Mouse (Mus musculus): ENCODE data around the gene Txn1. TPM values are rescaled to one million over a fixed set of nuclear protein-coding genes. Genes with fewer than 3 reads are reported as not detected.

The Txn1 gene
- polyA plus RNA-seq, 1 experiment from 2014 or later, result 325 TPM

Other genes with a start within 250 kb of the Txn1 start
- gene Akap2, start 238.8 kb downstream of the Txn1 start, polyA plus RNA-seq (2015; fragmentation: Nextera tagmentation; extraction: Ambion mirVana), result 11.0 and 19.4 TPM in 2 replicates
- 0.36 and 0.74 TPM in 2 replicates for gene D630039A03Rik, start 40.1 kb downstream of the Txn1 start, polyA plus RNA-seq (2015; fragmentation: Nextera tagmentation; extraction: Ambion mirVana)
- not detected in 2 replicates for gene Txndc8, start 52.7 kb upstream of the Txn1 start, polyA plus RNA-seq (2015; fragmentation: Nextera tagmentation; extraction: Ambion mirVana)

Data from neural tube, embryonic 15.5 days (tissue).